Mouse (Mus musculus) olfactory bulb, adult 2 months (tissue): Measurements from ENCODE around the gene Tle3.

Source experiments
- CTCF ChIP-seq: fragments of 200-500 bp; IDR thresholded peaks from 2 replicates; pipeline ENCODE4 v1.5.1; 2012; ENCODE audit warnings: low read depth, mild to moderate bottlenecking, low read length, moderate library complexity; ENCODE audit not compliant: insufficient read depth
- POLR2A ChIP-seq: fragments of 200-500 bp; IDR thresholded peaks from 2 replicates; pipeline ENCODE4 v1.6.1; 2012; ENCODE audit warnings: mild to moderate bottlenecking, low read depth, low read length, moderate library complexity; ENCODE audit not compliant: insufficient read depth

GRCm38 (mm10) chr9:61359741-61360140 lies 12.4 kb upstream of the Tle3 start:
- TF ChIP-seq POLR2A (no peak), CTCF (no peak)
